Mouse (Mus musculus) 416B (cell line): ENCODE results near the gene Glcci1.
"Not testable (repeated sequence)": the region's sequence is repeated elsewhere in the genome, so short reads cannot be mapped to it uniquely, and the experiment has no call there.

Experiments used
- DNase-seq: peaks from one replicate; pipeline ENCODE4 v3.0.0; 2011; ENCODE audit warnings: low read depth

Gene Glcci1

GRCm38 (mm10) chr6:8495109-8495826, 14.1 kb upstream of the Glcci1 start:
- DNase-seq, result no peak

- no peak for DNase-seq
These were observed 13.6 kb upstream of the Glcci1 start for GRCm38 (mm10) chr6:8495827-8496222.

DNA sequence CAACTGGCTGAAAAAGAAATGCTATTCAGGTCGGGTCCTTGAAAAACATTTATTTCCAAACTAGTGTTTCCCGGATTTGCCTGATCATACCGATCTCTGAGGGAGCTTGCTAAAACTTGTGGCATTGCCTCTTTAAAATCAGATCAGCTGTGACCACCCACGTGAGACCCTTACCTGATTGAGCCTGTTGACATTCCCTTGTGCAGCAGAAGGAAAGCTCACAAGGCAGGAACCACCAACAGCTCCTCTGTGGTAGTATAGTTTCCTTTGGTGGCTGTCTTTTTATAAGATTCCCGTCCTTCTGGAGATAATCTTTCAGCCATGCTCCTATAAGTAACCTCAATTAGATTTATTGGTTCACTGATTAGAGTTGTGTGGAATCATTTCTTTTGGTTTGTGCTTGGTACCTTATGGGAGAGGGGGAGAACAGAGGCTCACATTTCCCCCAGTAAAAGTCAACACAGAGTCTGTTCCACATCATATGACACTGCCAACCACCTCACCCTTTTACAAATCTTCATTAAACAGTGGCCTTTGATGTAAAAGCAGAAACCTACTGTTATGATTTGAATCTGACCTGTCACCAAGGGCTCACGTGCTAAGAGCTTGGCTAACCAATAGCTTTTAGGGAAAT, 12.0 kb upstream of the Glcci1 start:
- no peak for DNase-seq

GRCm38 (mm10) chr6:8497868-8498257, 11.5 kb upstream of the Glcci1 start:
- DNase-seq, result no peak

DNA sequence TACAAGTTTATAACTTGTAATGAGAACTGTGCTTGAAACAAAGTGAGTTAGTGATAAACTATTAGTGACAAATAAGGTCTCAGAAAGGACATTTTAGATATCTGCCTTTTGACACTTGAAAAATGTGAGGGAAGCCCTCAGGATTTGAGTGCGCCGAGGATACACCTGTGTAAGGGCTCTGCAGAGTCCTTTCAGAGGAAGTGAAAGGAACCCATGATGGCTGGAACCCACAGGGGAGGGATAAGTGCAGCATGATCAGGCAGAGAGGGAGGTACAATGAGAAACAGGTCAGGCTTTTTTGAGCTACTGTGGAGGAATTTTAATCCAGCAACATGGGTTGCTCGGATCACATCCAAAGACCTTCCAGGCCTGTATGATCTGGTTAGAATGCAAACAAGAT, 10.4 kb upstream of the Glcci1 start:
- DNase-seq, result no peak

DNA sequence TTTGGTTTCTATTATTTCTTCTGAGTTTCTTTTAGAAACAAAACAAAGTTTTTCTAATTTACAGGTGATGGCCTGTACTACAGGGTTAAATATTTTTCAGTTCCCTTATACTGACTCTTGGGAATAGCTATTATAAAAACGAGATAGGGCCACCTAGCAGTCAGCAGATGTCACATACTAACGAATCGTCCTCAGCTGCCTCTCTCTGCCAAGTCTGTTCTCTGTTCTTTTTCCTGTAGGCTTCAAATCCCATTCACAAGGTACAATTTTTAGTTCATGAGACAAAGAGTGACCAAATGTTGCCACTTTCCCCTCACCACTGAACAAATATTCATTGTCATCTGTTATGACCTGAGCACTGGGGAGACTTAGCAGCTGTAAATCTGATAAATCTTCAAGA, 5.4 kb upstream of the Glcci1 start:
- DNase-seq, result no peak

GRCm38 (mm10) chr6:8504521-8505228, 4.7 kb upstream of the Glcci1 start:
- no peak for DNase-seq

GRCm38 (mm10) chr6:8506631-8507030, 2.8 kb upstream of the Glcci1 start:
- DNase-seq, result no peak

DNA sequence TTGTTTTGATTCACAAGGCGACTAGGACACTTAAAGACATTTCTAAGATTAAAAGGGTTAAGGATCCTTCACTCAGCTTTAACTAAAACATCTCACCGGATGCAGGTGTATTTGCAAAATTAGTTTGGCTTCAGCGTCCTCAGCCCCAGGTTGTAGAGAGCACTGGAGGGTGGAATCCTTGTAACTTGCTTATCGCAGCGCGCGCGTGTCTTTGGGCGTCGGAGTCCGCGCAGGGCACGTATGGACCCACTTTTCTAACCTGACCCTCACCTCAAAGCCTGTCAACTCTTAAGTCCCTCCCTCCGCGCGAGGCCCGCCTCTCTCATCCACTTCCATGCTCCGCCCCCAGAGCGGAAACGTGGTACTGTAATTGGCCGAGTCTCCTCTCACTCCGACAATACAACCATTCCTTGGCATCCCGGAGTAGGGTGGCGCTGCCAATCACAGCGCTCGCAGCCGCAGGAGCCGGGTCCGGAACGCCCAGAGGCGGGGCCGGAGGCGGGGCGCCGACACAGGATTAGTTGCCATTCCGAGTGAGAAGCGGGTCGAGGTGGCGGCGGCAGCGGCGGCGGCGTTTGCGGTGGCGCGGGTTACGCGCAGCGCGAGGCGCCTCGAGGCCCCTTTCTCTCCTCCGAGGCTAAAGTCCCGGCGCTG, 390 bp upstream of the Glcci1 start:
- peak; percentile 95 for DNase-seq

DNA sequence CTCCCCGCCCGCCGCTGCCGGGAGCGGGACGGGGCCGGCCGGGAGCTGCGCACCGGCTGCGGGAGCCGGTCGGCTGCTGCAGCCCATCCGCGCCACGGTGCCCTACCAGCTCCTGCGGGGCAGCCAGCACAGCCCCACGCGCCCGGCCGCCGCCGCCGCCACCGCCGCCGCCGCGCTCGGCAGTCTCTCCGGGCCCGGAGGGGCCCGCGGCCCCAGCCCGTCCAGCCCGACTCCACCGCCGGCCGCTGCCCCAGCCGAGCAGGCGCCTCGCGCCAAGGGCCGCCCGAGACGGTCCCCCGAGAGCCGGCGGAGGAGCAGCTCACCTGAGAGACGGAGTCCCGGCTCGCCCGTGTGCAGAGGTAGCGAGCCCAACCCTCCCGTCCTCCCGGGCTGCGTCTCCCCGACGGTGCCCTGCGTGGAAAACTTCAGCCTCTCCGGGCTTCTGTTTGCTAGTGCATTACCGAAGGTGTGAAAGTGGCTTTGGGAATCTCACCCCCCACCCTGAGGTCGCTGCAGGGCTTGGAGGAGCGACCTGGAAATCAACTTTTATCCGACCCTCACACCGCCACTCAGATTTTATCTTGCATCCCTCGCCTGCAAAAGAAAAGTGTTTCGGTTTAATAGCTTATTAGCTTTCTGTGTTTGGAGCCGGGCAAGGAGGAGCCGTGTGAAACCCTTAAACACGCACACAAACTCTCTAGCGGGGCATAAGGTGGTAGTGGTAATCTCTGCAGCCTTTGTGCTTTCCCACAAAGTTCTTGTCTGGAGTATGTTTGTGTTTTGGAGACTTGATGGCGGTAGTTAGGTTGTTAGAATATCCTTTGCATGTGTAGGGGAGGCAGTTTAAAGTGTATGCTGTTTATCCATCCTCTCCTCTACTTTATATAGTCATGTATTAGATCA, 812 bp downstream of the Glcci1 start:
- DNase-seq, result peak; percentile 52

DNA sequence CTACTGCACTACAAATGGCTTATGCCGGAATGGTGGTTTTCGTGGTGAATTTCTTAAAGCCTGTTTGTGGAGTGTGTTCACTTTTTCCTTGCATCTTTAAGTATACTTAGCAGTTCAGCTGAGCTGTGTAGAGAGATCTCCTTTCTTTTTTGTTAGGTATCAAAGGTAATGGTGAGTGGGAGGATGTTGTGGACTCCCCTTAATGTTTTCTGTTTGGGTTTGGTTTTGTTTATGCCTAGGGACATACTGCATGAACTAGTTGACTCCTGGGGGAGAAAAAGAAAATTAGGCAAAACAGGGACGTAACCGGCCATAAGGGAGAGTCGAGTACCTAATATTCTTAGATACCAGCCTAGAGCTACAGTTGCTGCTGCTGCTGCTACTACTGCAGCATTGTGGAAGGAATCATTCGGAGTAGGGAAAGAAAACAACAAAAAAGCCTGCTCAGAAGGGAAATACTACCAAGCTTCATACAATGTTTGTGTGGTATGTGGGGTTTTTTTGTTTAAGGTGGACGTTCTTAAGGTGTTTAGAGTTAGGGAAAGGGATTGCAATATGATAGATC, 1.5 kb downstream of the Glcci1 start:
- DNase-seq, result peak; percentile 38

DNA sequence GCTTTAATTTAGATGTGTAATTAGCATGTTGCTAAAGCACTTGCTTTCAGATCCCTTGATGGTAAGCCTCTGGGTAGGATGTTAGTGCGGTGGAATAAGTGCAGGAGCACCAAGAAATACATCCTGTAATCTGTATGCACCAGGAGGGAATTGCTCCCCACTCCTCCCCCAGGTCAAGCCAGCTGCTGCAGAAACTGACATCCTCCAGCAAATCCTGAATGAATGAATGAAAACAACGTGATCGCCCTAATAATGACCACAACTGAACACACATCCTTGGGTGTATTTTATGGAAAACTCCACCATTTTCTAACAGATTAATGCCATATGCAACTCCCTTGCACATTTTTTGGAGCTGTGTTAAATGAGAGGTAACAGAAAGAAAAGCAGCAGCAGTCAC, 2.0 kb downstream of the Glcci1 start:
- no peak for DNase-seq

DNA sequence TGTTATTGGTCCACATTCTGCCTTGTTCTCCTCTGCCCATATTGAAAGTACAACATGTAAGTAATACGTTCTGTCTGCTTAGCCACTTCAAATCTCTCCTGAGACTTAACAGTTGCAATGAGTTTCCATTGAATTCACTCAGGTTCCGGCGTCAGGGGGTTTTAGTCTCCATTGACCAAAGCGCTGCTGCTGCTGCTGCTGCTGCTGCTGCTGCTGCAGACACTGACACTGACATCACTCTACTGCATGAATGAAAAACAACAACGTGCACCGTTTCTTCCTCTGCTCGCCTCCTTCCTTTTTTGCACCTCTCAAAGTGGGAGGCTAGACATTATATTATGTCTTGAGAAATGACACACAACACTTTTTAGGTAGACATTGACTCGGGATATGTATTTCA, 3.0 kb downstream of the Glcci1 start:
- peak; percentile 21 for DNase-seq

GRCm38 (mm10) chr6:8519687-8520086, 10.3 kb downstream of the Glcci1 start:
- no peak for DNase-seq

GRCm38 (mm10) chr6:8521231-8521630, 11.8 kb downstream of the Glcci1 start:
- no peak for DNase-seq

DNA sequence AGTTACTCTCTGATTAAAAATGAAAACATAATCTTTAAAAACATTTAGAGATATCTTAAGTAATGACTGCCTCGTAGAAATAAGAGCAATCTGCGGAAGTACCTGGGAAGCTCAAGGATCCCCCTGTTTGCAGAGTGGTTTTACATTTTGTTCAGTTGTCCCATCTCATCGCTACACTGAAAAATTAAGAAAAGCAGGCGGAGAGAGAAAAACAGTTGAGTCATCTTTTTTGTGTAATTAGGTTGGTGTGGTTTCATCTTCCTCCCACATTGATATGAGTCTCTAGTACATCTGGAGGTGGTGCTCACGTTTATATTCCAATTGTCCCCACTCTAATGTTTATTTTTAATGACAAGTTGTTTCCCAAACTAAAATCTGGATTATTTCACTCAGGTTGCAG, 15.3 kb downstream of the Glcci1 start:
- DNase-seq, result peak; percentile 57

DNA sequence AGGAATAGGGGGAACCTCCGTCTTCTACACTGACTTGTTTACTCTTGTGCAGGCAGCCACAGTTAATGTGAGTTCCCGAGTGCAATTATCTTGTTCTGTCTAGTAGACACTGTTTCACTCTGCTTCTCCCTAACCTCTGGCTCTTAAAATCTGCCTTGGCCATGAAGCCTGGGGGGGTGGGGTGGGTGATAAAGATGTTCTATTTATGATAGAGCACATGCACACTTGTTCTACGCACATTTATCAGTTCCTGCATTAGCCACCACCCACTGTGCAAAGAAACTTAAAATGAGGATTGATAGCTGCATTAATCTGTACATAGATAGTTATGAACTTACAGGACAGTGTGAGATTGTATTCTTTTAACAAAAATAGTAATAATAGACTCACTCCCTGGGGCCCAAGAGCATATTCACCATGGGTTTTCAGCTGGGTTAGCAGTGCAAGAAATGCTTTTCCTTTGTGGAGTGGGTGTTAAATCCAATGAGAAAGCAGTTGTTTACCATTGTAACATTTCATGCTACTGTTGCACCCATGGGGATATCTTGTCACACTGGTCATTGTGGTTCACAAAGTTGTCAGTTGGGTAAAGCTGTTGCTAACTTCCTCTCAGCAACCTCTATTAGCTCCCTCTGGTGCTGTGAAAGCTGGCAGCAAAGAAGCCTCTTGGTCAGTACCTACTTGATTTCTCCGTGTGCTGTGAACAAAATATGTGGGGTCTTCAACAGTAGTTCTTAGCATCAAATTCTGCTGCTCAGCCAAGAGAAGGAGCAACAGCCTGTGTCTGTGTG, 21.9 kb downstream of the Glcci1 start:
- peak; percentile 59 for DNase-seq

DNA sequence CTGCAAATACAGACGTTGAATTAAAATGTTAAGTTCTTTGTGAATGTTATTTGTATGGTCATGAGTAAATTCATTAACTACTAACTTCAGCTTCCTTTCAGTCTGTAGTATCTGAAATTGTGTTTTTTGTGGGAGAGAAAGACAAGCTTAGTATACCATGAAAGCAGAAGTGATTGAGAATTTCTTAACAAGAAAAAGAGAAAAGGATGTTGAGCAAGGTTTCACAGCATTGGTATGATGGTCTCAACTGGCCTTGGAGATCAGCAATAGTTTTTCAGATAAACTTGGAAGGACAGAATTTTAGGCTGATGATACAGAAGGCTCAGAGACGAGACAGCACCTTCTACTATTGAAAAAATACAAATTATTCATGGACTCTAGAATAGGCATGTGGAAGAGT, 27.5 kb downstream of the Glcci1 start:
- DNase-seq, result peak; percentile 36

DNA sequence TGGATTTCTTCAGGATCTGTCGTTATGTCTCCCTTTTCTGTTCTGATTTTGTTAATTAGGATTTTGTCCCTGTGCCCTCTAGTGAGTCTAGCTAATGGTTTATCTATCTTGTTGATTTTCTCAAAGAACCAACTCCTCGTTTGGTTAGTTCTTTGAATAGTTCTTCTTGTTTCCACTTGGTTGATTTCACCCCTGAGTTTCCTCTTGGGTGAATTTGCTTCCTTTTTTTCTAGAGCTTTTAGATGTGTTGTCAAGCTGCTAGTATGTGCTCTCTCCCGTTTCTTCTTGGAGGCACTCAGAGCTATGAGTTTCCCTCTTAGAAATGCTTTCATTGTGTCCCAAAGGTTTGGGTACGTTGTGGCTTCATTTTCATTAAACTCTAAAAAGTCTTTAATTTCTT, 32.1 kb downstream of the Glcci1 start:
- not testable (repeated sequence) for DNase-seq

DNA sequence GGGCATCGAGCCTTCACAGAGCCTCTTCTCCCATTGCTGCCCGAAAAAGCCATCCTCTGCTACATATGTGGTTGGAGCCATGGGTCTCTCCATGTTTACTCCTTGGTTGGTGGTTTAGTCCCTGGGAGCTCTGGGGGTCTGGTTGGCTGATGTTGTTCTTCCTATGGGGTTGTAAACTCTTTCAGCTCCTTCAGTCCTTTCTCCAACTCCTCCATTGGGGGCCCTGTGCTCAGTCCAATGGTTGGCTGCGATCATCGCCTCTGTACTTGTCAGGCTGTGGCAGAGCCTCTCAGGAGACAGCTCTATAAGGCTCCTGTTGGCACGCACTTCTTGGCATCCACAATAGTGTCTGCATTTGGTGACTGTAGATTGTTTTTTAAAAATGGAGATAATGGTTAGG, 35.4 kb downstream of the Glcci1 start:
- no peak for DNase-seq

- DNase-seq, result no peak
These were observed 36.4 kb downstream of the Glcci1 start for GRCm38 (mm10) chr6:8545780-8546179.
